Mouse (Mus musculus) retina, postnatal 1 day (tissue): ENCODE results near the gene Klhdc7a.
A peak's percentile ranks its signal among the peaks of the same experiment; 100 is the strongest.

Experiments
- DNase-seq: peaks from one replicate; pipeline ENCODE4 v3.0.0-alpha.2; 2012

The Klhdc7a gene

GRCm38 (mm10) chr4:139960086-139960713 lies 7.6 kb downstream of the Klhdc7a start:
- DNase-seq, result no peak

GRCm38 (mm10) chr4:139959188-139959587 lies 8.6 kb downstream of the Klhdc7a start:
- DNase-seq, result no peak

- peak; percentile 58 for DNase-seq
Observed at GRCm38 (mm10) chr4:139950876-139951485, 16.8 kb downstream of the Klhdc7a start.

- DNase-seq, result peak; percentile 74
Observed at GRCm38 (mm10) chr4:139950431-139950848, 17.4 kb downstream of the Klhdc7a start.

GRCm38 (mm10) chr4:139948591-139948990 lies 19.2 kb downstream of the Klhdc7a start:
- peak; percentile 89 for DNase-seq

GRCm38 (mm10) chr4:139947341-139947740 lies 20.5 kb downstream of the Klhdc7a start:
- no peak for DNase-seq

GRCm38 (mm10) chr4:139941831-139942230 lies 26.0 kb downstream of the Klhdc7a start:
- no peak for DNase-seq

- no peak for DNase-seq
Observed at GRCm38 (mm10) chr4:139935557-139935956, 32.3 kb downstream of the Klhdc7a start.

GRCm38 (mm10) chr4:139932970-139933801 lies 34.6 kb downstream of the Klhdc7a start:
- no peak for DNase-seq

GRCm38 (mm10) chr4:139931790-139932510 lies 35.9 kb downstream of the Klhdc7a start:
- peak; percentile 96 for DNase-seq

GRCm38 (mm10) chr4:139930885-139931284 lies 36.9 kb downstream of the Klhdc7a start:
- DNase-seq, result no peak

- peak; percentile 59 for DNase-seq
Observed at GRCm38 (mm10) chr4:139926161-139926561, 41.7 kb downstream of the Klhdc7a start.

GRCm38 (mm10) chr4:139925275-139926160 lies 42.3 kb downstream of the Klhdc7a start:
- DNase-seq, result peak; percentile 64

GRCm38 (mm10) chr4:139916731-139917130 lies 51.1 kb downstream of the Klhdc7a start:
- no peak for DNase-seq
